Mouse (Mus musculus) limb, embryonic 13.5 days (tissue): ENCODE data around the gene Kat2a. TPM values are rescaled to one million over a fixed set of nuclear protein-coding genes. Genes with fewer than 3 reads are reported as not detected.

Experiments used
- polyA plus RNA-seq: library from polyadenylated mRNA; unstranded; fragments of >200 nt; fragmentation: Nextera tagmentation; extraction: Ambion mirVana; gene quantifications from 2 replicates; pipeline ENCODE4 v1.2.1, GENCODE M21; 2015

Kat2a gene
- polyA plus RNA-seq, 1 experiment from 2014 or later = 53.8 TPM

Other genes with a start within 250 kb of the Kat2a start
- gene Klhl11, start 239.7 kb downstream of the Kat2a start, polyA plus RNA-seq = 10.8 and 12.6 TPM in 2 replicates
- gene Acly, start 184.5 kb downstream of the Kat2a start, polyA plus RNA-seq = 139 and 160 TPM in 2 replicates
- gene Ttc25, start 166.9 kb downstream of the Kat2a start, polyA plus RNA-seq = 0.61 and 0.69 TPM in 2 replicates
- gene Cnp, start 137.6 kb downstream of the Kat2a start, polyA plus RNA-seq = 31.7 and 33.2 TPM in 2 replicates
- gene Nkiras2, start 93.2 kb downstream of the Kat2a start, polyA plus RNA-seq = 81.6 and 84.1 TPM in 2 replicates
- 280 and 283 TPM in 2 replicates for gene Dnajc7, start 92.3 kb downstream of the Kat2a start, polyA plus RNA-seq
- 0.75 and 1.1 TPM in 2 replicates for gene Zfp385c, start 20.0 kb downstream of the Kat2a start, polyA plus RNA-seq
- 2.9 and 3.7 TPM in 2 replicates for gene Dhx58, start 8.2 kb downstream of the Kat2a start, polyA plus RNA-seq
- 0.46 TPM in 1 of 2 replicates, not detected in the other for gene Hspb9, start 1.4 kb upstream of the Kat2a start, polyA plus RNA-seq
- gene Rab5c, start 25.8 kb upstream of the Kat2a start, polyA plus RNA-seq = 23.2 and 24.5 TPM in 2 replicates
- not detected in 2 replicates for gene Kcnh4, start 47.5 kb upstream of the Kat2a start, polyA plus RNA-seq
- not detected in 2 replicates for gene Hcrt, start 50.5 kb upstream of the Kat2a start, polyA plus RNA-seq
- gene Ghdc, start 58.5 kb upstream of the Kat2a start, polyA plus RNA-seq = 6.6 and 8.0 TPM in 2 replicates
- gene Stat5b, start 138.3 kb upstream of the Kat2a start, polyA plus RNA-seq = 18.9 and 19.8 TPM in 2 replicates
- gene Stat5a, start 146.9 kb upstream of the Kat2a start, polyA plus RNA-seq = 5.2 and 5.7 TPM in 2 replicates
- gene Stat3, start 227.1 kb upstream of the Kat2a start, polyA plus RNA-seq = 42.4 and 50.3 TPM in 2 replicates